Mouse (Mus musculus): ENCODE data around the gene Kazald1. TPM values are rescaled to one million over a fixed set of nuclear protein-coding genes. Genes with fewer than 3 reads are reported as not detected.

Gene Kazald1
- total and polyA plus RNA-seq, 3 experiments: 0.39 to 1.5 TPM; not detected in 1

- peak overlapping the region; percentile 75; the same call in 1 of the 2 replicates for H3K9ac ChIP-seq (ENCODE audit: control insufficient read depth, low read depth, low read length, poor library complexity, severe bottlenecking)
- peaks cover 0 to 29% of the 10 kb centered on the region in 2 experiments; a peak in 2 of 4 replicates for H3K36me3 ChIP-seq (ENCODE audit: control insufficient read depth in 1 of 2, insufficient read depth in 2 of 2, low read length in 2 of 2)
- H3K4me1 ChIP-seq (ENCODE audit: control insufficient read depth in 1 of 2, insufficient read depth in 2 of 2, low read length in 2 of 2): peaks cover 13 to 32% of the 10 kb centered on the region in 2 experiments
- H3K27ac ChIP-seq (ENCODE audit: control insufficient read depth, low read depth, low read length): no peak overlapping the region
- no peaks in the 10 kb centered on the region for H3K9me3 ChIP-seq (replicated peaks; ENCODE audit: insufficient read depth, low read length)
- TF ChIP-seq POLR2AphosphoS2 (IDR thresholded peaks at IDR 0.05; ENCODE audit: low read length): no peak
- TF ChIP-seq ZNF384 (IDR thresholded peaks at IDR 0.05; ENCODE audit: low read depth, low read length): no peak
- no peak for TF ChIP-seq POLR2AphosphoS5 (IDR thresholded peaks at IDR 0.05; ENCODE audit: borderline replicate concordance, low read depth, low read length)
- no peak for TF ChIP-seq RAD21 (IDR thresholded peaks at IDR 0.05; ENCODE audit: low read depth, low read length)
- no peak for TF ChIP-seq ETS1 (IDR thresholded peaks at IDR 0.05; ENCODE audit: low read depth, low read length)
- no peak for TF ChIP-seq BHLHE40 (IDR thresholded peaks at IDR 0.05; ENCODE audit: borderline replicate concordance, low read depth, low read length)
- no peak for TF ChIP-seq USF2 (IDR thresholded peaks at IDR 0.05; ENCODE audit: borderline replicate concordance in 1 of 2, insufficient read depth in 1 of 2, low read depth in 1 of 2, low read length in 2 of 2)
- no peak for TF ChIP-seq ZKSCAN1 (IDR thresholded peaks at IDR 0.05; ENCODE audit: low read depth, low read length)
- no peak for TF ChIP-seq CHD2 (IDR thresholded peaks at IDR 0.05; ENCODE audit: low read length)
- TF ChIP-seq MEF2A (IDR thresholded peaks at IDR 0.05; ENCODE audit: extremely low read depth, insufficient replicate concordance, low read depth, low read length, poor library complexity, severe bottlenecking): no peak
- TF ChIP-seq MXI1 (IDR thresholded peaks at IDR 0.05; ENCODE audit: low read depth, low read length): no peak
- TF ChIP-seq CTCF (IDR thresholded peaks at IDR 0.05 in 2 of 3, conservative IDR thresholded peaks at IDR 0.05 in 1 of 3; ENCODE audit: control insufficient read depth in 1 of 3, insufficient read depth in 1 of 3, low read depth in 2 of 3, low read length in 3 of 3, poor library complexity in 1 of 3, severe bottlenecking in 1 of 3): no peak
- TF ChIP-seq JUND (IDR thresholded peaks at IDR 0.05; ENCODE audit: low read depth, low read length): no peak
- no peak for TF ChIP-seq GABPA (IDR thresholded peaks at IDR 0.05; ENCODE audit: low read depth, low read length)
- no peak for TF ChIP-seq HCFC1 (IDR thresholded peaks at IDR 0.05; ENCODE audit: low read depth, low read length)
- TF ChIP-seq UBTF (IDR thresholded peaks at IDR 0.05; ENCODE audit: borderline replicate concordance, insufficient read depth, low read depth, low read length): no peak
- TF ChIP-seq E2F4 (IDR thresholded peaks at IDR 0.05; ENCODE audit: borderline replicate concordance, low read depth, low read length): no peak
- no peak for TF ChIP-seq ZC3H11A (IDR thresholded peaks at IDR 0.05; ENCODE audit: low read depth, low read length)
- no peak for TF ChIP-seq CHD1 (IDR thresholded peaks at IDR 0.05; ENCODE audit: low read depth, low read length)
- no peak for TF ChIP-seq ZMIZ1 (IDR thresholded peaks at IDR 0.05; ENCODE audit: low read depth, low read length)
- H3K4me3 ChIP-seq (ENCODE audit: control insufficient read depth in 1 of 2, insufficient read depth in 1 of 2, low read depth in 2 of 2, low read length in 2 of 2): 0 out of 4 replicates have a peak overlapping the region, but pooled peaks of 1 of the 2 experiments have one; percentile 9
- H3K79me2 ChIP-seq (ENCODE audit: control insufficient read depth, insufficient read depth, low read length, poor library complexity): peaks cover 3% of the 10 kb centered on the region; the same call in 1 of the 2 replicates
- DNase-seq (ENCODE audit: low read depth, low spot score): no peak
- no peaks in the 10 kb centered on the region for H3K27me3 ChIP-seq (ENCODE audit: control insufficient read depth in 1 of 2, insufficient read depth in 2 of 2, low read length in 2 of 2)
Observed at GRCm38 (mm10) chr19:45056908-45057698, 17.9 kb upstream of the Kazald1 start.
